Mouse (Mus musculus) brain, embryonic 14.5 days (tissue): ENCODE results near the gene Zscan22. TPM values are rescaled to one million over a fixed set of nuclear protein-coding genes. Genes with fewer than 3 reads are reported as not detected.
A peak's percentile ranks its signal among the peaks of the same experiment; 100 is the strongest.
"Not testable (repeated sequence)": the region's sequence is repeated elsewhere in the genome, so short reads cannot be mapped to it uniquely, and the experiment has no call there.

Experiments used
- DNase-seq: peaks from one replicate; pipeline ENCODE4 v3.0.0-alpha.2; 2011; ENCODE audit warnings: low read depth
- CTCF ChIP-seq: fragments of 200-500 bp; IDR thresholded peaks from 2 replicates; pipeline ENCODE4 v1.5.1; 2012; ENCODE audit warnings: inconsistent platforms, mild to moderate bottlenecking, moderate library complexity, borderline replicate concordance; ENCODE audit not compliant: insufficient read depth, insufficient read length; ENCODE audit errors: extremely low read depth
- POLR2A ChIP-seq: fragments of 200-500 bp; IDR thresholded peaks from 2 replicates; pipeline ENCODE4 v1.6.1; 2012; ENCODE audit warnings: mild to moderate bottlenecking, inconsistent platforms, borderline replicate concordance; ENCODE audit not compliant: poor library complexity, insufficient read depth, insufficient read length, severe bottlenecking; ENCODE audit errors: extremely low read depth
- polyA plus RNA-seq: library from polyadenylated mRNA; depleted of rRNA; stranded (reverse); fragments of >200 nt; gene quantifications from 2 replicates; pipeline ENCODE4 v1.2.3, GENCODE M21; 2012; rRNA removed

The Zscan22 gene
- polyA plus RNA-seq, 1 experiment, result 14.2 TPM

- no peak for DNase-seq
- TF ChIP-seq CTCF (no peak), POLR2A (no peak)
These were observed 37.2 kb downstream of the Zscan22 start for GRCm38 (mm10) chr7:12934808-12935207.

GRCm38 (mm10) chr7:12937254-12937803 lies 39.7 kb downstream of the Zscan22 start:
- DNase-seq, result not testable (repeated sequence)

DNA sequence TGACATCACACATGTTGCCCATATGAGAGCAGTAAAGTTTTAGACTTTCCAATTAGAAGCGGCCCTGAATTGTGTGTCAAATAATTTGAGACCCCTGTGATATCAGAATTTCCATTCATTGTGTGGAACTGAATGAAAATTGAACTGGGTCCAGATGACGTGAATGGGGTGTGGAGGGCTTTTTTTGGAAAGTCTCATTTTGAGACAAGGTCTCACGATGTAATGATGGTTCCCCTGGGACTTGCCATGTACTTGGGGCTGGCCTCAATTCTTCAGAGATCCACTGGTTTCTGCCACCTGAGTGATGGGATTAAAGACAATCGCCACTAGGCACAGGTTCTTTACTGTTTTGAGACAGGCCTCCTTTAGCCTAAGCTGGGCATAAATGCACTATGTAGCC lies 43.0 kb downstream of the Zscan22 start:
- TF ChIP-seq CTCF, result no peak
- no peak for TF ChIP-seq POLR2A
- no peak for DNase-seq

- TF ChIP-seq CTCF, result peak; percentile 42; the same call in 1 of the 2 replicates
- no peak for TF ChIP-seq POLR2A
- DNase-seq, result no peak
These were observed 45.9 kb downstream of the Zscan22 start for GRCm38 (mm10) chr7:12943488-12943887.

- TF ChIP-seq CTCF (no peak), POLR2A (peak; percentile 73; the same call in 1 of the 2 replicates)
These were observed 51.6 kb downstream of the Zscan22 start for GRCm38 (mm10) chr7:12949032-12949871.

GRCm38 (mm10) chr7:12949872-12950229 lies 52.2 kb downstream of the Zscan22 start:
- TF ChIP-seq POLR2A (no peak), CTCF (no peak)
- no peak for DNase-seq

More at GRCm38 (mm10) chr7:12949032-12949871, 51.6 kb downstream of the Zscan22 start:
- DNase-seq, result peak; percentile 99

DNA sequence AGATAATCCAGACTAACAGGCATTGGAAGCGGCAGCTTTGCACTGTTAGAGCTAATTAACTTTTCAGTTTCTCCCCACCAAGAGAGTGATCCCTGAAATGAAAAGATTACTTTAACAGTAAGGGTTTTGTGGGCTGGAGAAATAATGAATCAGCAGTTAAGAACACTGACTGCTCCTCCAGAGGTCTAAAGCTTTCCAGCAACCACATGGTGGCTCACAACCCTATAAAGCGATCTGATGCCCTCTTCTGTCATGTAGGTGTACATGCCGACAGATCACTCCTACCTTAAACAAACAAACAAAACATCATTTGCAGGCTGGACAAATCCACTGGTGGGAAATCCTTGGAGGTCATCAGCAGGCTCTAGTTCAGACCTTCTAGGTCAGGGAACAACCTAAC lies 57.3 kb downstream of the Zscan22 start:
- no peak for DNase-seq
- TF ChIP-seq POLR2A, result no peak
- no peak for TF ChIP-seq CTCF

GRCm38 (mm10) chr7:12957511-12957910 lies 59.9 kb downstream of the Zscan22 start:
- no peak for TF ChIP-seq POLR2A
- no peak for TF ChIP-seq CTCF
- no peak for DNase-seq

Other genes with a start within 250 kb of the Zscan22 start
- gene Vmn2r55, start 212.8 kb upstream of the Zscan22 start, polyA plus RNA-seq, result not detected in 2 replicates
- gene Vmn2r56, start 162.8 kb upstream of the Zscan22 start, polyA plus RNA-seq, result 0.01 TPM in 2 replicates
- gene Zscan18, start 94.2 kb upstream of the Zscan22 start, polyA plus RNA-seq, result 21.8 and 25.6 TPM in 2 replicates
- 19.1 and 22.6 TPM in 2 replicates for gene Zfp329, start 79.0 kb upstream of the Zscan22 start, polyA plus RNA-seq
- 11.4 and 13.4 TPM in 2 replicates for gene Zfp110, start 63.1 kb upstream of the Zscan22 start, polyA plus RNA-seq
- gene Zfp128, start 16.6 kb upstream of the Zscan22 start, polyA plus RNA-seq, result 9.4 and 10.5 TPM in 2 replicates
- gene Rps5, start 24.5 kb downstream of the Zscan22 start, polyA plus RNA-seq, result 2,137 and 2,684 TPM in 2 replicates
- gene Rnf225, start 29.6 kb downstream of the Zscan22 start, polyA plus RNA-seq, result 2.6 and 3.3 TPM in 2 replicates
- 14.1 and 16.1 TPM in 2 replicates for gene Zfp324, start 68.0 kb downstream of the Zscan22 start, polyA plus RNA-seq
- 14.2 and 16.5 TPM in 2 replicates for gene Zfp446, start 80.0 kb downstream of the Zscan22 start, polyA plus RNA-seq
- gene Slc27a5, start 100.4 kb downstream of the Zscan22 start, polyA plus RNA-seq, result 0.75 and 1.9 TPM in 2 replicates
- gene Trim28, start 101.3 kb downstream of the Zscan22 start, polyA plus RNA-seq, result 585 and 651 TPM in 2 replicates
- 54.8 and 54.9 TPM in 2 replicates for gene Zbtb45, start 112.2 kb downstream of the Zscan22 start, polyA plus RNA-seq
- gene Chmp2a, start 137.0 kb downstream of the Zscan22 start, polyA plus RNA-seq, result 166 and 170 TPM in 2 replicates
- 373 and 391 TPM in 2 replicates for gene Ube2m, start 140.5 kb downstream of the Zscan22 start, polyA plus RNA-seq
- gene Mzf1, start 156.9 kb downstream of the Zscan22 start, polyA plus RNA-seq, result 11.8 and 11.9 TPM in 2 replicates
- 0.03 and 0.07 TPM in 2 replicates for gene Vmn1r85, start 197.4 kb downstream of the Zscan22 start, polyA plus RNA-seq
- gene Vmn1r86, start 222.1 kb downstream of the Zscan22 start, polyA plus RNA-seq, result 0.03 TPM in 1 of 2 replicates, not detected in the other
- gene Vmn1r87, start 242.3 kb downstream of the Zscan22 start, polyA plus RNA-seq, result not detected in 2 replicates